Mouse (Mus musculus): ENCODE data around the gene Pogz. TPM values are rescaled to one million over a fixed set of nuclear protein-coding genes. Genes with fewer than 3 reads are reported as not detected.

The Pogz gene
- polyA plus RNA-seq, 1 experiment from 2014 or later = 8.5 TPM

DNA sequence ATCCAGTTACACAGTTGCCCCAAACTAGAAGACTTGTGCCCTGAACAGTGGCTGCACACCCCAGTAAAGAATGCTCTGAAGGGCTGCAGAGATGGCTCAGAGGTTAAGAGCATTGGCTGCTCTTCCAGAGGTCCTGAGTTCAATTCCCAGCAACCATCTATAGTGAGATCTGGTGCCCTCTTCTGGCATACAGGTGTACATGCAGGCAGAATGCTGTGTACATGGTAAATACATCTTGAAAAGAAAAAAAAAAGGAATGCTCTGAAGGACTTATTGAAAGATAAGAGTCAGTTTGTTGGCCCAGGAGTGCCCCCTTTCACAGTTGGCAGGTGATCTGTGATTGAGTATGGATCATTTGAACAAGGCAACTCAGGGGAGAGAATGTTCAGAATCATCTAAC lies 4.0 kb upstream of the Pogz start:
- Histone ChIP-seq H3K4me2 (no peak overlapping the region), H3K27me3 (no peaks in the 10 kb centered on the region), H3K4me1 (replicated peaks) (peaks cover 6% of the 10 kb centered on the region; the same call in 1 of the 2 replicates), H3K4me3 (no peak overlapping the region), H3K36me3 (no peaks in the 10 kb centered on the region), H3K9ac (no peak overlapping the region), H3K27ac (no peak overlapping the region), H3K9me3 (replicated peaks) (no peaks in the 10 kb centered on the region)
- ATAC-seq (replicated peaks; ENCODE audit: insufficient number of reproducible peaks, insufficient read depth, low FRiP score, low read depth) = no peak

DNA sequence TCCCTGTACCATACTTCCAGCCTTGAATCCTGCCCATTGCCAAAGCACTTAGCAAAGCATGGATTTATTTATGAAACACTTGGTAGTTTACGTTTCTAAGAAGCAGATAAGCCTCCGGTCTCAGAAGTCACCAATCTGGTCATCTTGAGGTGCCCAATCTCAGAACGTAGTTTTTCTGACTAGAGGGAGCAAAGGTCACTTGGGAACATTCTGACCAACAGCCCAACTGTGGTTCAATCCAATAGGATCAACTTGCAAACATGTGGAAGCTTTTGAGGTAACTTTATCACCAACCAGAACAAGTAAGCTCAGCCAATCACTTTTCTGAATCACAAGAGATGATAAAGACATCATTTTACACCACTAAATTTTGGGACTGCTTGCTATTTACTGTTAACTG lies 2.0 kb upstream of the Pogz start:
- H3K27me3 ChIP-seq = no peaks in the 10 kb centered on the region
- no peak overlapping the region for H3K27ac ChIP-seq
- 55% methylated on average over 3 of the region's 3 CpGs for WGBS
- no peak overlapping the region for H3K4me3 ChIP-seq
- no peak overlapping the region for H3K4me2 ChIP-seq
- no peaks in the 10 kb centered on the region for H3K9me3 ChIP-seq (replicated peaks)
- H3K4me1 ChIP-seq (replicated peaks) = peaks cover 21% of the 10 kb centered on the region
- no peak overlapping the region for H3K9ac ChIP-seq
- no peak for ATAC-seq (replicated peaks; ENCODE audit: insufficient number of reproducible peaks, insufficient read depth, low FRiP score, low read depth)
- H3K36me3 ChIP-seq = no peaks in the 10 kb centered on the region

DNA sequence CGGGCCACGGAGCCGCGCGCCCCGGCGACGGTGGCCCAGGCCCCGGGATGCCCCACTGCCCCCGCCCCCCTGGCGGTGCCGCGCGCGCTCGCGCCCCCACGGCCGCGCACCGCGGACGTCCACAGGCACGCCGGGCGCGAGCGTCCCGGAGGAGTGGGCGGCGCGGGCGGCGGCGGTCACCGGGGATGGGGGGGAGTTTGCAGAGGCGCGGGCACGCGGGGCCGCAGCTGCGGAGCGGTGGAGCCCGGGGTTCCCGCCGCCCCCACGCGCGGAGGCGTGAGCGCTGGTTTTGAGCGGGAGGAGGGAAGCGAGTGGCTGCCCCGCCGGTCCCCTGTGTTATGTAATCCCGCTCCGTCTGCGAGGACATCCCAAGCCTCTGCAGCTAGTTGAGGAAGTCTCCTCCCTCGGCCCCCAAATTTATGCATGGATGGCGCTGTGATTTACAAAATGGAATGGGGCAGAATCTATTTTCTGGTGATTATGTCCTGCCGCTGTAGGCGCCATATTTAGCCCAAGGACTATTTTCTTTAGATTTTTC lies 661 bp downstream of the Pogz start:
- no peaks in the 10 kb centered on the region for H3K27me3 ChIP-seq
- WGBS = 0% methylated on average over 49 of the region's 62 CpGs
- peak; percentile 72 for ATAC-seq (replicated peaks; ENCODE audit: insufficient number of reproducible peaks, insufficient read depth, low FRiP score, low read depth)

DNA sequence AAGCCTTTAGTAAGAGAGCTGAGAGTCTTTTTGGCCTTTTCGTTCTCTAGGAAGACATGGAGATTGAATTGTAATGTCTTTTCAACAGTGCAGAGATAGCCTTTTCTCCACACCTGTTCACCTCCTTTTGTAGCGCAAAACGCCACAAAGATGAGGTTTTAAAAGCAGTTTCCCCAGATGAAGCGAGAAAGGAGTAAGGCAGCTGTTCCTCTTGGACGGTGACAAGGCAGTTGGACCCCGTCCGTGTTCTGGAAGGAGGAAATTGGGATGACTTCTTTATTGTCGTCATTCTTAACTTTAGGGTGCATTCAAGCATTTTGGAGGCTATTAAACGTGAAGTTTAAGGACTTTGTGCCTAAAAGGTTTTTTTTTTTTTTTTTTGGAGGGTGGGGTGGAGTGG lies 1.3 kb downstream of the Pogz start:
- WGBS = 13% methylated on average over 9 of the region's 9 CpGs
- Histone ChIP-seq H3K27ac (peak overlapping the region; percentile 96), H3K4me3 (peak overlapping the region; percentile 78), H3K9me3 (replicated peaks) (no peaks in the 10 kb centered on the region), H3K27me3 (no peaks in the 10 kb centered on the region), H3K4me1 (replicated peaks) (peaks cover 16% of the 10 kb centered on the region), H3K36me3 (no peaks in the 10 kb centered on the region), H3K9ac (peak overlapping the region; percentile 85), H3K4me2 (peak overlapping the region; percentile 70)
- no peak for ATAC-seq (replicated peaks; ENCODE audit: insufficient number of reproducible peaks, insufficient read depth, low FRiP score, low read depth)

More for the DNA sequence above, 661 bp downstream of the Pogz start:
- Histone ChIP-seq H3K27ac (peak overlapping the region; percentile 96), H3K4me3 (peak overlapping the region; percentile 78), H3K9ac (peak overlapping the region; percentile 85), H3K9me3 (replicated peaks) (no peaks in the 10 kb centered on the region), H3K4me2 (peak overlapping the region; percentile 70), H3K4me1 (replicated peaks) (peaks cover 16% of the 10 kb centered on the region), H3K36me3 (no peaks in the 10 kb centered on the region)

DNA sequence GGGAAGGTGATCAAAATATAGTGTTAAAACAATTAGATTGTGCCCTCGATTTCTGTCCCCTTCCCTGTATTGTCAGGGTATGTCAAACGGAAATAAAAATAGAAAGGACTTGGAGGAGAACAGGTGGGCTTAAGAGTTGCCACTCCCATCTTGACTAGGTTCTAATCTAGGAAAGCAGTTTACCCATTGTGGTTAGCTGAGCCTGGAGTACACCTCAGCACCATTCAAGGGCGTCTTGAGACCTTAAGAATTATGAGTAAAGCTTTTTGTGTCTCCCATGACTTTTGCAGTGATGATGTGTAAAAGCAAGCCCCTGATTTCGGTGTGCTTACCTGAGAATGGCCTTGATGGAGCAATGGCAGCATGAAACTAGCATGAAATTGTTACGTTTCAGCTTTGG lies 1.7 kb downstream of the Pogz start:
- Histone ChIP-seq H3K27me3 (no peaks in the 10 kb centered on the region), H3K4me1 (replicated peaks) (peaks cover 16% of the 10 kb centered on the region), H3K4me2 (peak overlapping the region; percentile 70), H3K9ac (peak overlapping the region; percentile 85; the same call in 1 of the 2 replicates), H3K36me3 (no peaks in the 10 kb centered on the region), H3K9me3 (replicated peaks) (no peaks in the 10 kb centered on the region), H3K27ac (peak overlapping the region; percentile 96; the same call in 1 of the 2 replicates), H3K4me3 (peak overlapping the region; percentile 78)
- ATAC-seq (replicated peaks; ENCODE audit: insufficient number of reproducible peaks, insufficient read depth, low FRiP score, low read depth) = no peak
- WGBS = 64% methylated on average over 5 of the region's 5 CpGs

DNA sequence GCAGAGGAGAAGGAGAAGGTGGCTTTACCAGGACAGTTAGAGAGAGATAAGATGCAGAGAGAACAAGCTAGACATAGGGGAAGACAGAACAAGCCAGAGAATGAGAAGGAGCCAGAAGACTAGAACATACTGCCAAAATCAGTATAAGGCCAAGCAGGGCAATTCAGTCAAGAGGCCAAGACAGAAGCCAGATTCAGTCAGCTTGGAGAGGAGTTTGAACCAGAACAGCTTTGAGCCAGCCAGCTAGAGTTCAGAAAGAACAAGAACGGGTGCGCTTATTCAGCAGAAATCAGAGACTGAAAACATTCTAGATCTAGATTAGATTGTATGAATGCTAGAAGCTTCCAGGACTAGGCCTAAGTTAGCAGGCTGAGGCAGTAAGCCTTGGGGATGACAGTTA lies 10.0 kb downstream of the Pogz start:
- H3K9me3 ChIP-seq (replicated peaks) = no peaks in the 10 kb centered on the region
- no peak overlapping the region for H3K4me2 ChIP-seq
- no peak overlapping the region for H3K27ac ChIP-seq
- 86% methylated on average over 2 of the region's 2 CpGs for WGBS
- no peak overlapping the region for H3K9ac ChIP-seq
- no peak overlapping the region for H3K4me3 ChIP-seq
- H3K36me3 ChIP-seq = no peaks in the 10 kb centered on the region
- ATAC-seq (replicated peaks; ENCODE audit: insufficient number of reproducible peaks, insufficient read depth, low FRiP score, low read depth) = no peak
- no peaks in the 10 kb centered on the region for H3K27me3 ChIP-seq
- H3K4me1 ChIP-seq (replicated peaks) = peaks cover 12% of the 10 kb centered on the region

DNA sequence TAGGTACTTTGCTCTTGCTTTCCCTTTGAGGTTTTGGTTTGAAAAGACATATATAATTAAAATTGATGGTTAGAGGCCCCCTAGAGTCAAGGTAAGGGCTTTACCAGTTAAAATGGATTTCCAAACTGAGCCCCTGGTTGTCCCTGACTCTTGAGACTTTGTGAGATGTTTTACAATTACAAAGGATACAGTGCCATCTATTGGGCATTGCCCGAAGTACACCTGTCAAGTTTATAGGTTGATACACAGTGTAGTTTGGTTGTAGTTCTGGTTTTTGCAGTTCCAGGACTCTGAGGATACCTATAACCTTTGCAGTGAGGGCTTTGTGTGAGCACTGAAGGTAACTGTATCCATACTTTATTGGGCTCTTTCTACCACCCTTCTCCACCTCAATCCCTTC lies 12.0 kb downstream of the Pogz start:
- Histone ChIP-seq H3K36me3 (peaks cover 7% of the 10 kb centered on the region), H3K27ac (no peak overlapping the region), H3K4me3 (no peak overlapping the region), H3K4me2 (no peak overlapping the region), H3K9me3 (replicated peaks) (no peaks in the 10 kb centered on the region), H3K4me1 (replicated peaks) (peaks cover 12% of the 10 kb centered on the region), H3K27me3 (no peaks in the 10 kb centered on the region), H3K9ac (no peak overlapping the region)
- no peak for ATAC-seq (replicated peaks; ENCODE audit: insufficient number of reproducible peaks, insufficient read depth, low FRiP score, low read depth)
- 12% methylated on average over 1 of the region's 1 CpGs for WGBS

DNA sequence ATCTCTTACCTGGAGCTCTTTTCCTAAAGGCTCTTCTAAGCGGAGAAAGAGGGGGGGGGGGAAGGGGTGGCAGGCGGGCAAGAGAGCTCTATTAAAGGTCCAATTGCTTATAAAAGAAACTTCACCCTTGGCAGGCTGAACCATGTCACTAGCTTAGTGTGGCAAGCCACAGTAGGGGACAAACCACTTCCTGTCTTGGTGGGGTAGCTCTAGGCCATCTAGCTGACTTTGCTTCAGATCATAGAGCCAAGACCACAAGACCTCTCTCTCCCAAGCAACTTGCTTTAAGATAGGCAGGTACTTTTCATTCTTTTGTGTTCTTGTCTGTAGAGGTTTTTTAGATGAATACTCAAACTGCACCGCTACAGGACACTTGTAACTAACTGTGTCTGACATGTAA lies 14.4 kb downstream of the Pogz start:
- Histone ChIP-seq H3K4me3 (no peak overlapping the region), H3K4me1 (replicated peaks) (peaks cover 9% of the 10 kb centered on the region; the same call in 1 of the 2 replicates), H3K36me3 (peaks cover 29% of the 10 kb centered on the region), H3K9ac (0 out of 2 replicates have a peak overlapping the region, but pooled peaks have one; percentile 17), H3K9me3 (replicated peaks) (no peaks in the 10 kb centered on the region), H3K27me3 (no peaks in the 10 kb centered on the region), H3K4me2 (no peak overlapping the region), H3K27ac (no peak overlapping the region)
- no peak for ATAC-seq (replicated peaks; ENCODE audit: insufficient number of reproducible peaks, insufficient read depth, low FRiP score, low read depth)
- WGBS = 51% methylated on average over 3 of the region's 3 CpGs

DNA sequence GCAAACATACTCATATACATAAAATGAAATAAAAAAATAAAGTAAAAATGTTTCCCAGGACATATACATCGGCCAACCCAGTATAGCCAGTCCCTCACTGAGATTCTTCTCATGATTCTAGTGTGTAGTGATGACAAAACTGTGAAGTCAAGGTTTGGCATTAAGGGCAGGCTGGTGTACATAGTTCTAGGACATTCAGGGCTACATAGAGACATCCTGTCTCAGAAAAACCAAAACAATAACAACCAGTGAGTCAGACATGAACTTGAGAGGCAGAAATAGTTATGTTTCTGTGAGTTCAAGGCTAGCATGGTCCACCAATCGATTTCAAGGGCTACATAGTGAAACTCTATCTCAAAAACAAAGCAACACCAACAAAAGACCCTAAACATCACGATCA lies 14.8 kb downstream of the Pogz start:
- peaks cover 9% of the 10 kb centered on the region; the same call in 1 of the 2 replicates for H3K4me1 ChIP-seq (replicated peaks)
- H3K9ac ChIP-seq = no peak overlapping the region
- H3K27ac ChIP-seq = no peak overlapping the region
- H3K27me3 ChIP-seq = no peaks in the 10 kb centered on the region
- H3K4me3 ChIP-seq = no peak overlapping the region
- H3K36me3 ChIP-seq = peaks cover 29% of the 10 kb centered on the region
- 80% methylated on average over 3 of the region's 3 CpGs for WGBS
- ATAC-seq (replicated peaks; ENCODE audit: insufficient number of reproducible peaks, insufficient read depth, low FRiP score, low read depth) = no peak
- no peaks in the 10 kb centered on the region for H3K9me3 ChIP-seq (replicated peaks)
- H3K4me2 ChIP-seq = no peak overlapping the region

DNA sequence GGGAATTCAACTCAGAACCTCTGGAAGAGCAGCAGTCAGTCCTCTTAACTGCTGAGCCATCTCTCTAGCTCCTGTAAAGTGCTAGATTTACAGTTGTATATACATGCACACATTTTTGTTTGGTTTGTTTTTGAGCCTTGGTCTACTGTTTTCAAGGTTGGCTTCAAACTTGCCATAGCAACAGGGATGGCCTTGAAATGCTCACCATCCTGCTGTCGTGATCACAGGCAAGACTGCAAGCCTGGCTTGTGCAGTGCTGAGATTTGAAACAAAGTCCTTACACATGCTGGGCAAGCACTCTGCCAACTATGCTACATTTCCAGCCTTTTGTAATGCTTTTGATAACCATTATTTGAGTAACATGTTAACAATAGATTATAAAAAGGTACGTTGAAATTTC lies 22.1 kb downstream of the Pogz start:
- Histone ChIP-seq H3K27me3 (no peaks in the 10 kb centered on the region), H3K4me2 (no peak overlapping the region), H3K9me3 (replicated peaks) (no peaks in the 10 kb centered on the region), H3K9ac (no peak overlapping the region), H3K4me1 (replicated peaks) (no peaks in the 10 kb centered on the region), H3K36me3 (peaks cover 58% of the 10 kb centered on the region), H3K27ac (no peak overlapping the region), H3K4me3 (no peak overlapping the region)
- no peak for ATAC-seq (replicated peaks; ENCODE audit: insufficient number of reproducible peaks, insufficient read depth, low FRiP score, low read depth)
- WGBS = 83% methylated on average over 2 of the region's 2 CpGs

DNA sequence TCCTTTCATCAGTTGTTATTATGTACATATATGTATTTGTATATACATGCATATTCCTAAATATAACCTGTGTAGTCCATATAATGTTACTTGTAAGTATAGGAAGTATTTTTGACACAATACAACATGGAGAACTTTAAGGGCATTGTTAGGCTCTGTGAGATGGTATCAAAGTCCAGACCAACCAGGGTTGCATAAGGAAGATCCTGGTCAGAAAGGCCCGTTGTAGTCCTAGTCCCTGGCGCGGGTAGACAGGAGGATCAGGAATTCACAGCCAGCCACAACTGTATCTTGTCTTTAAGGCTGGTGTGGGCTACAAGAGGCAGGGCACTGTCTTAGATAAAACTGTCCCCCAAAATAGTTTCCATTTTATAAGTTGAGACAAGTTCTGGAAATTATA lies 31.6 kb downstream of the Pogz start:
- WGBS = 72% methylated on average over 3 of the region's 3 CpGs
- H3K36me3 ChIP-seq = peaks cover 77% of the 10 kb centered on the region
- no peak overlapping the region for H3K4me3 ChIP-seq
- no peaks in the 10 kb centered on the region for H3K27me3 ChIP-seq
- ATAC-seq (replicated peaks; ENCODE audit: insufficient number of reproducible peaks, insufficient read depth, low FRiP score, low read depth) = no peak
- no peak overlapping the region for H3K27ac ChIP-seq
- no peak overlapping the region for H3K4me2 ChIP-seq
- no peak overlapping the region for H3K9ac ChIP-seq
- H3K9me3 ChIP-seq (replicated peaks) = no peaks in the 10 kb centered on the region
- no peaks in the 10 kb centered on the region for H3K4me1 ChIP-seq (replicated peaks)

DNA sequence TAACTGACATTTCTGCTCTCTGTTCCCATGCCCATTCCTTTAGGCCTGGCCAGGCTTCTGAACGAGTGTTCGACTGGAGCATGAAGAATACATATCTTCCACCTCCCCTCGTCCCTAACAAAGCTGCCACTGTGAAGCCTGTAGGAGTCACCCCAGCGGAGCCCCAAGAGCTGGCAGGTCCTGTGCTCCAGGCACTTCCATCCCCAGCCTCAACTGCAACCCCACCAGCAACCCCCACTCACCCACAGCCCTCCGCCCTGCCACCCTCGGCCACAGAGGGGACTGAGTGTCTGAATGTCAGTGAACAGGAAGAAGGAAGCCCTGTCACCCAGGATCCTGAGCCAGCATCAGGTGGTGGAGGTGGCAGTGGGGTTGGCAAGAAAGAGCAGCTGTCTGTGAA lies 41.3 kb downstream of the Pogz start:
- Histone ChIP-seq H3K27me3 (no peaks in the 10 kb centered on the region), H3K9me3 (replicated peaks) (no peaks in the 10 kb centered on the region), H3K9ac (no peak overlapping the region), H3K4me1 (replicated peaks) (no peaks in the 10 kb centered on the region), H3K4me2 (no peak overlapping the region), H3K4me3 (no peak overlapping the region), H3K36me3 (peaks cover 97% of the 10 kb centered on the region), H3K27ac (no peak overlapping the region)
- 76% methylated on average over 6 of the region's 6 CpGs for WGBS
- ATAC-seq (replicated peaks; ENCODE audit: insufficient number of reproducible peaks, insufficient read depth, low FRiP score, low read depth) = no peak

Measured in heart, embryonic 15.5 days (tissue).